Mouse (Mus musculus) 416B (cell line): ENCODE measurements at regions not wholly inside any gene's neighbourhood (a gene's known extent, or its start where the extent isn't known, plus 50 kb on each side); places are given as distances from the start of the nearest gene placed in this dataset.

ENCODE experiments used
- DNase-seq: peaks from one replicate; pipeline ENCODE4 v3.0.0; 2011; ENCODE audit warnings: low read depth

DNA sequence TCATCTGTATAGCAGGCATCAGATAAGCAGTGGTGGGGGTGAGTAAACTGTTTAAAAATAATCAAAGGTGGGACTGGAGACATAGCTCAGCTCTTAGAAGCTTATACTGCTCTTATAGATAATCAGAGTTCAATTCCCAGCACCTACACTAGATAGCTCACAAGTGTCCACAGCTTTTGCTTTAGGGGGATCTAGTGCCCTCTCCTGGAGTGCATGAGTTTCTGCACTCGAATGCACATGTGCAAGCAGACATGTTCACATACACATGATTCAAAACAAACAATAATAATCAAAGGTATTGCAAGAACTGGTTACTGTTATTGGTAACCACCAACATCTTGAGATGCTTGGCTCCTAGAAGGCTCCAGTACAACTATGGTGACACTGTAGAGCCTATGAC, 343.3 kb downstream of the Gpam start:
- DNase-seq = peak; percentile 9

DNA sequence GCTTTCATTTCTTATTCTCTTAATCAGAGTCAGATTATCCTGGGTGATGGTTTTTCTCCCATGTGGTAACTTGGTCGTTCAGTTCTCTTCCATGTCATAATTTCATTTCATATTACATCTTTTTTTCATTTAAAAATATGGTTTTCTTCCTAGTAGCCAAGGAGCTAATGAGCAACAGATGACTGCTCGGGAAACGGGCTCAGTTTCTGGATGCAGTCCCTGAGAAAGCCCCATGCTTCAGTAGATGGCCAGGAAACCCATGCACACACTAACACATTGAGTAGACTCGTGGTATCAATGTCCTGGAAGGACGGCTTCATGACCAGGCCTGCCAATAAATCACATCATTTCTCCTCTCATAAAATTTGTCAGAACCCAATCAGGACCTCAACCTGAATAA, 369.3 kb downstream of the Gpam start:
- DNase-seq = no peak

GRCm38 (mm10) chr19:54756681-54757257, 370.3 kb downstream of the Gpam start:
- DNase-seq = no peak

- no peak for DNase-seq
These were observed 371.6 kb downstream of the Gpam start for GRCm38 (mm10) chr19:54755451-54755850.

- DNase-seq = peak; percentile 4
These were observed 393.1 kb downstream of the Gpam start for GRCm38 (mm10) chr19:54733938-54734337.

DNA sequence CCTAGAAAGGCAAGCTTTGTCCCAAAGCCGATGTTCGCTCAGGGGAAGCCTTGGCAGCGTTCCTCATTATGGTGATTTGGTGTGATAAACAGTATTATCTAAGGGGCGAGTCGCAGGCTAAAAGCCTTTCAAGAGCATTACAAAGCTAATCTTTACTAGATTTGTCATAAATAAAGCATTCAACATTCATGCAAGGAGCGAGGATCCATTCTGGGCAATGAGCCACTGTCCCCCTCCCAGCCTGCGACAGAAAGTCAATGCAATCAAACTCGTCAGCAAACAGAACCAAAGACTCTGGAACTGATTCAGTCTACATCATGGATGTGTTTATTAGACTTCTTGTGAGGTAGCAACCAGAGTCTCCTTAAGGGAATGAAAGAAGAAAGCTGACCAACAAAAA, 395.3 kb downstream of the Gpam start:
- no peak for DNase-seq

DNA sequence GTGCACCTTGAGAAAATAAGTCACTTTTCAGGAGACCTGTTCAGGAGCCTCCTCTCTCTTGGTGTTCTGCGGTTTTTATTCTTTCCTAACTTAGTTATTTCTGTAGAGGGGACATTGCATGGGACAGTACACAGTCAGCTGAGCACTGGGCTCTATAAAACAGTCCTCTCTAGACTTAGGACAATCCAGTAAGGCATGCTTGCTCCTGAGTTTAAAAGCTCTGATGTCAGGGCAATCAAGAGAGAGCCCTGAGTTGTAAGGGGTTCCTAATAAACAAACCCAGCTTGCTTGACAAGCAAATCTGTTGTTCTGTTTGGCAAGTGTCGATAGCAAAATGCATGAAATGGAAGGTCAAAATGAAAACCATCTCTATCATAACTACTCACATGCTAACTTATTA, 395.7 kb downstream of the Gpam start:
- DNase-seq = no peak

GRCm38 (mm10) chr19:54730801-54731200, 396.2 kb downstream of the Gpam start:
- no peak for DNase-seq

DNA sequence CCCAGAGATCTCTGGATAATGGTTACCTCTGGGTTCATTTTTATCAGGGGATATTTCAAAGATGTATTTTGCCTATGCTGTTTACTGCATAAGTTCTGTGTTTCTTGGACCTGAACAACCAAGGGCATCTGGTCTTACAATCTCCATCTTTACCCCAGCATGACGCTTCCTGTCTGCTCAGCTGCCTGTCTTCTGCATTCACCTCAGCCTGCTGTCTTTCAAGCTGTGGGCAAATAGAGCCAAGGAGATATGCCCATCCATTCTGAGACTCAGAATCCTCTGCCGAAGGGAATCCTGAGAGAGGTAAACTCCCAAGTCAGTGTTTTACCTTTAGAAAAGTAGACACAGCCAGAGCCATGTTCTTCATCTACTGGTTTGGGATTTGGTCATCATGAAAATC, 396.7 kb downstream of the Gpam start:
- no peak for DNase-seq

DNA sequence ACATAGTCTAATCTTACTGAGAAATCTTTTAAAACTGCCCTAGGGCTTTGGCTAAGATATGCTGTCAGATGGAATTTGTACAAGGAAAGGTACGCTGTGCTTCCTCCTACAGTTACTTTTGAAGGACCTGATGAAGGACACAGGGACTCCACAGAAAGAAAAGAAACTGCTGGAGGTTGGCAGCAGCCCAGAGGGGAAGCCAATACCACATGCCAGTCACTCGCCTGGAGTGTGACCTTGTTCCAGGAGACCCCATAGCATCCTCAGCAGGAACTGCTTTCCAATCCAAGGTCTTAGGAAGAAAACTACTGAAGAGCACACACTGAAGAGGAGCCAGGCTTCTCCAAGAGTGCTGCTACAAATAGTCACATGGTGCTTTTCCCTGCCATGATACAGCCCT, 404.9 kb downstream of the Gpam start:
- no peak for DNase-seq

DNA sequence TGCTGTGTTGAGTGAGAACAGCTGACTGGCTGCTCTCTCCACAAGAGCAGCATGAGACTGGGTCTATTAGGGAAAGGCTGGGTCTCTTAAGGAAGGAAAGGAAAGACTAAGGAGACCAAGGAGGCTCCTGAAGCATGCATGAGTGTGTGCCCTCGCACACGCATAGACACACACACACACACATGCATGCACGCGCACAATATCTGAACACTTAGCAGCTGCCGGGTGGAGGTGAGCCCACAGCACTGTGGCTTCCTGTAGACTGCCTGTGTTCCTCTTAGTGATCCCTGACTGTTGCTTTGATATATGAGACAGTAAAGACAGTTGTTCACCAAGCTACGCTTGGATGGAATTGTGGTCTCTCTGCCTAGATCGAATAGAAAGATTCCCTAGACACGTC, 429.6 kb downstream of the Gpam start:
- DNase-seq = no peak

- DNase-seq = no peak
These were observed 433.3 kb downstream of the Gpam start for GRCm38 (mm10) chr19:54693714-54694113.

DNA sequence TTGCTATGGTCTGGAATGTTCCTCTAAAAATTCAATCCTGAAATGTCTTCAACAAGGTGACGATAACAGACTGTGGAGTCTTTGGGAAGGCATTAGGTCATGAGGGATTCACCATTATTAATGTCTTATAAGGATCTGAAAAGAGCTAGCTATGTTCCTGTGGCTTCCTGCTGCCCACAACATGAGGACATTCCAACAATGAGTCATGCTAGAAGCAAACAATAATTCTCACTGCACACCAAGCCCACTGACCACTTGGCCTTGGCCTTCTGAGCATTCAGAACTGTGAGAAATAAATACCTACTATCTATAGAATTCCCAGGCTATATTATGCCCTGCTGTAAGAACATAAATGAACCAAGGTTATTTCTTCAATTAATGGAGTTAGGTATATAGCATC, 433.9 kb downstream of the Gpam start:
- no peak for DNase-seq

- DNase-seq = no peak
These were observed 435.2 kb downstream of the Gpam start for GRCm38 (mm10) chr19:54691861-54692260.

DNA sequence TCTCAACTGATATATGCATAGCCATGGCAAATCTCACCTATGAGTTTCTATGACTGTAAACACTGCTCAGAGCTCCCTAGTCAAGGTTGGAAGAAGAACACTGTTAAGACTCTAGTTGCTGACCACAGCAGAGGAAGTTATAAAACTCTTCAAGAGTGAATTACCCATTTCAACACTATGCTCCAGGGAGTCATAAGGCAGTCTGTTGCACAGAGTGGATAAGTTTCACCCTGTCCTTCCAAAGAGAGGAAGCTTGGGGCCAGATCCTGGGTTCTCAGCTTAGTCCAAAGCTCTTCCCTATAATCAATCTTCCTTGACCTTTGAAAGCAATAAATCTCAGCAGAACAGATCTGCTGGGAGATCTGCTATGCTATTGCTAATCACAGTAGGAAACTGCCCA, 438.4 kb downstream of the Gpam start:
- no peak for DNase-seq

- no peak for DNase-seq
These were observed 441.9 kb downstream of the Gpam start for GRCm38 (mm10) chr19:54685147-54685546.
